Mouse (Mus musculus) hindbrain, embryonic 16.5 days (tissue): ENCODE results near the gene Mvb12a. TPM values are rescaled to one million over a fixed set of nuclear protein-coding genes. Genes with fewer than 3 reads are reported as not detected.
"Not testable (repeated sequence)": the region's sequence is repeated elsewhere in the genome, so short reads cannot be mapped to it uniquely, and the experiment has no call there.

Source experiments
- ATAC-seq: fragments of 200-750 bp; cut with Nextera tagmentation; 2 replicates; pipeline ENCODE4 v1.8.0; 2017; ENCODE audit warnings: moderate TSS enrichment, moderate library complexity
- H3K27ac ChIP-seq: fragments of 300-500 bp; sonication (generic); 2 replicates; pipeline ENCODE4 v1.5.1; 2014; ENCODE audit warnings: low read depth, mild to moderate bottlenecking, control low read depth, low read length, moderate library complexity
- H3K27me3 ChIP-seq: fragments of 300-500 bp; sonication (generic); replicated peaks from 2 replicates; pipeline ENCODE4 v1.6.1; 2014; ENCODE audit warnings: low read length; ENCODE audit not compliant: control insufficient read depth, insufficient read depth
- H3K36me3 ChIP-seq: fragments of 300-500 bp; sonication (generic); 2 replicates; pipeline ENCODE4 v1.6.1; 2014; ENCODE audit warnings: mild to moderate bottlenecking, low read length, moderate library complexity, mixed read lengths; ENCODE audit not compliant: control insufficient read depth, insufficient read depth
- H3K4me1 ChIP-seq: fragments of 300-500 bp; sonication (generic); 2 replicates; pipeline ENCODE4 v1.6.1; 2014; ENCODE audit warnings: low read depth, low read length; ENCODE audit not compliant: control insufficient read depth, insufficient read depth
- H3K4me2 ChIP-seq: fragments of 300-500 bp; sonication (generic); 2 replicates; pipeline ENCODE4 v1.6.1; 2014; ENCODE audit warnings: mild to moderate bottlenecking, low read length, control low read depth, moderate library complexity
- H3K4me3 ChIP-seq: fragments of 300-500 bp; sonication (generic); 2 replicates; pipeline ENCODE4 v1.5.1; 2014; ENCODE audit warnings: mild to moderate bottlenecking, low read length, control low read depth, moderate library complexity
- H3K9ac ChIP-seq: fragments of 300-500 bp; sonication (generic); 2 replicates; pipeline ENCODE4 v1.6.1; 2014; ENCODE audit warnings: low read depth, mild to moderate bottlenecking, control low read depth, low read length, moderate library complexity
- H3K9me3 ChIP-seq: fragments of 300-500 bp; sonication (generic); 2 replicates; pipeline ENCODE4 v1.6.1; 2014; ENCODE audit warnings: mild to moderate bottlenecking, low read length, moderate library complexity; ENCODE audit not compliant: control insufficient read depth
- WGBS: fragments of 180-500 bp; shearing (Covaris S2); extraction: QIAGEN DNeasy Blood & Tissue Kit; methylation state at CpG from one replicate; pipeline ENCODE4 v1.1.7; 2014; 5-methylcytosine and 5-hydroxymethylcytosine counted together
- polyA plus RNA-seq: library from polyadenylated mRNA; unstranded; fragments of >200 nt; fragmentation: Nextera tagmentation; extraction: Ambion mirVana; gene quantifications from 2 replicates; pipeline ENCODE4 v1.2.1, GENCODE M21; 2015

Mvb12a gene
- polyA plus RNA-seq, 1 experiment from 2014 or later = 70.4 TPM

GRCm38 (mm10) chr8:71521634-71522033 is 21.1 kb upstream of the Mvb12a start:
- H3K9ac ChIP-seq = no peak overlapping the region; the same call in 1 of the 2 replicates
- H3K27ac ChIP-seq = no peak overlapping the region
- H3K4me2 ChIP-seq = peak overlapping the region; percentile 41
- H3K4me3 ChIP-seq = no peak overlapping the region
- H3K36me3 ChIP-seq = no peaks in the 10 kb centered on the region
- H3K4me1 ChIP-seq = peaks cover 5% of the 10 kb centered on the region
- H3K27me3 ChIP-seq = peaks cover 21% of the 10 kb centered on the region
- WGBS = 3% methylated on average over 17 of the region's 17 CpGs
- no peaks in the 10 kb centered on the region for H3K9me3 ChIP-seq
- ATAC-seq = peak; percentile 88

- no peak within 1 kb of the TSS; the same call in 1 of the 2 replicates for H3K4me3 ChIP-seq
- no peaks in the 10 kb centered on the region for H3K36me3 ChIP-seq
- H3K9me3 ChIP-seq = no peaks in the 10 kb centered on the region
- peak within 1 kb of the TSS; percentile 38 for H3K9ac ChIP-seq
- H3K4me1 ChIP-seq = peaks cover 7% of the 10 kb centered on the region
- H3K27me3 ChIP-seq = peaks cover 27% of the 10 kb centered on the region
- WGBS = 11% methylated on average over 45 of the region's 46 CpGs
- no peak within 1 kb of the TSS for H3K27ac ChIP-seq
- no peak for ATAC-seq
- peak within 1 kb of the TSS; percentile 12; the same call in 1 of the 2 replicates for H3K4me2 ChIP-seq
Measured at GRCm38 (mm10) chr8:71525226-71526050, 17.3 kb upstream of the Mvb12a start, which contains the start of gene Ccdc194. Gene Ccdc194 (minus strand): TSS chr8:71525711.

GRCm38 (mm10) chr8:71526272-71526671 is 16.4 kb upstream of the Mvb12a start:
- 11% methylated on average over 6 of the region's 6 CpGs for WGBS
- ATAC-seq = no peak
- H3K27ac ChIP-seq = no peak overlapping the region
- no peaks in the 10 kb centered on the region for H3K36me3 ChIP-seq
- H3K9me3 ChIP-seq = no peaks in the 10 kb centered on the region
- H3K4me1 ChIP-seq = peaks cover 7% of the 10 kb centered on the region
- peaks cover 27% of the 10 kb centered on the region for H3K27me3 ChIP-seq
- no peak overlapping the region for H3K4me3 ChIP-seq
- no peak overlapping the region for H3K9ac ChIP-seq
- no peak overlapping the region for H3K4me2 ChIP-seq

- ATAC-seq = no peak
- Histone ChIP-seq H3K27ac (no peak overlapping the region), H3K36me3 (no peaks in the 10 kb centered on the region), H3K27me3 (peaks cover 27% of the 10 kb centered on the region), H3K4me3 (no peak overlapping the region), H3K4me1 (peaks cover 3% of the 10 kb centered on the region; the same call in 1 of the 2 replicates), H3K4me2 (no peak overlapping the region), H3K9me3 (no peaks in the 10 kb centered on the region), H3K9ac (no peak overlapping the region)
- WGBS = 45% methylated on average over 3 of the region's 3 CpGs
Measured at GRCm38 (mm10) chr8:71527162-71527870, 15.4 kb upstream of the Mvb12a start.

- H3K9me3 ChIP-seq = no peaks in the 10 kb centered on the region
- no peak overlapping the region for H3K9ac ChIP-seq
- 0 out of 2 replicates have a peak, but pooled peaks have one; percentile 37 for ATAC-seq
- 83% methylated on average over 11 of the region's 11 CpGs for WGBS
- H3K27me3 ChIP-seq = peaks cover 25% of the 10 kb centered on the region
- H3K27ac ChIP-seq = peak overlapping the region; percentile 21; the same call in 1 of the 2 replicates
- H3K4me2 ChIP-seq = no peak overlapping the region
- H3K36me3 ChIP-seq = no peaks in the 10 kb centered on the region
- H3K4me1 ChIP-seq = peaks cover 3% of the 10 kb centered on the region; the same call in 1 of the 2 replicates
- H3K4me3 ChIP-seq = no peak overlapping the region
Measured at GRCm38 (mm10) chr8:71528362-71529073, 14.2 kb upstream of the Mvb12a start.

- H3K9me3 ChIP-seq, H3K4me2 ChIP-seq, H3K27ac ChIP-seq, H3K36me3 ChIP-seq, H3K4me1 ChIP-seq, H3K4me3 ChIP-seq, ATAC-seq, H3K9ac ChIP-seq: not testable (repeated sequence)
- H3K27me3 ChIP-seq = peaks cover 12% of the 10 kb centered on the region
- WGBS = 62% methylated on average over 4 of the region's 12 CpGs
Measured at GRCm38 (mm10) chr8:71530735-71531467, 11.8 kb upstream of the Mvb12a start.

- Histone ChIP-seq H3K36me3 (no peaks in the 10 kb centered on the region), H3K27me3 (peaks cover 13% of the 10 kb centered on the region), H3K9me3 (no peaks in the 10 kb centered on the region), H3K4me3 (no peak overlapping the region), H3K9ac (no peak overlapping the region), H3K4me2 (no peak overlapping the region), H3K4me1 (peaks cover 2% of the 10 kb centered on the region; the same call in 1 of the 2 replicates), H3K27ac (no peak overlapping the region)
- no peak for ATAC-seq
- WGBS = 45% methylated on average over 3 of the region's 3 CpGs
Measured at GRCm38 (mm10) chr8:71534263-71534810, 8.4 kb upstream of the Mvb12a start.

GRCm38 (mm10) chr8:71535663-71536062 is 7.1 kb upstream of the Mvb12a start:
- Histone ChIP-seq H3K9ac (no peak overlapping the region), H3K27ac (no peak overlapping the region), H3K4me2 (no peak overlapping the region), H3K36me3 (no peaks in the 10 kb centered on the region), H3K27me3 (peaks cover 13% of the 10 kb centered on the region), H3K4me1 (peaks cover 2% of the 10 kb centered on the region; the same call in 1 of the 2 replicates), H3K9me3 (no peaks in the 10 kb centered on the region), H3K4me3 (no peak overlapping the region)
- 72% methylated on average over 5 of the region's 5 CpGs for WGBS
- ATAC-seq = no peak
